In genomic region chr2:120331575-120331974, GRCm38 (mm10) we compare ENCODE assay signal across 25 mouse cellular contexts. TPM values are rescaled to one million over a fixed set of nuclear protein-coding genes. Genes with fewer than 3 reads are reported as not detected.
DNase-seq lines count a peak whose midpoint lies in the region; ATAC-seq lines count a peak whose summit lies in the region.
"Had no signal": no experiment of that assay in that cellular context is flagged by ENCODE, and none has a peak within 500 bp of the region (broad histone marks: within the 10 kb centered on the region; RNA-seq: fewer than 3 reads in every experiment).

No protein-coding gene starts in this region.

- no peak overlapping the region for H3K4me2 ChIP-seq in embryonic facial prominence, embryonic 14.5 days (ENCODE audit: low read depth, low read length)
- H3K4me2 ChIP-seq: embryonic facial prominence, embryonic 13.5 days; hindbrain, embryonic 12.5 days had no signal

- H3K36me3 ChIP-seq in embryonic facial prominence, embryonic 14.5 days (ENCODE audit: control insufficient read depth, insufficient read depth, low read length), result peaks cover 73% of the 10 kb centered on the region
- peaks cover 85% of the 10 kb centered on the region for H3K36me3 ChIP-seq in embryonic facial prominence, embryonic 10.5 days (replicated peaks)

- ATAC-seq in embryonic facial prominence, embryonic 14.5 days (ENCODE audit: low read depth), result no peak
- ATAC-seq: forebrain, embryonic 14.5 days; hindbrain, embryonic 16.5 days had no signal

- no peaks in the 10 kb centered on the region for H3K9me3 ChIP-seq in embryonic facial prominence, embryonic 14.5 days (ENCODE audit: control insufficient read depth, low read length)
- H3K9me3 ChIP-seq in embryonic facial prominence, embryonic 10.5 days, result no peaks in the 10 kb centered on the region
- H3K9me3 ChIP-seq: embryonic facial prominence, embryonic 13.5 days; heart, embryonic 10.5 days; hindbrain, embryonic 12.5 days had no signal

- DNase-seq in embryonic facial prominence, embryonic 14.5 days (ENCODE audit: low spot score), result peak; percentile 77
- DNase-seq in embryonic facial prominence, embryonic 10.5 days (ENCODE audit: low spot score), result no peak
- DNase-seq in left cerebral cortex, postnatal 14 days (ENCODE audit: low spot score in 2 of 2), result peak; percentile 45 to 75
- DNase-seq in left cerebral cortex, adult 11 months (ENCODE audit: low spot score), result no peak
- DNase-seq in right cerebral cortex, adult 2 months (ENCODE audit: low spot score in 2 of 2), result peak; percentile 29 to 45
- DNase-seq in right cerebral cortex, postnatal 4 days, result no peak
- DNase-seq in right cerebral cortex, postnatal 25 days, result peak; percentile 22
- DNase-seq in testis, postnatal 14 days (ENCODE audit: low spot score), result no peak
- DNase-seq: adrenal gland, postnatal 10 days; cerebellum, adult 11-12 months; cerebellum, adult 9-10 months; cerebellum, postnatal 25 days; gastrocnemius, postnatal 10 days; heart, adult 18-20 months; heart, postnatal 10 days; heart, postnatal 4 days had no signal

- no peak overlapping the region for H3K9ac ChIP-seq in embryonic facial prominence, embryonic 14.5 days (ENCODE audit: low read depth, low read length)
- H3K9ac ChIP-seq: embryonic facial prominence, embryonic 13.5 days; hindbrain, embryonic 12.5 days had no signal

- H3K27ac ChIP-seq in embryonic facial prominence, embryonic 14.5 days (replicated peaks; ENCODE audit: low read depth, low read length), result no peak overlapping the region
- no peak overlapping the region for H3K27ac ChIP-seq in embryonic facial prominence, embryonic 10.5 days (replicated peaks)
- H3K27ac ChIP-seq: embryonic facial prominence, embryonic 13.5 days; heart, embryonic 10.5 days; hindbrain, embryonic 12.5 days had no signal

- 82% methylated on average over 4 of the region's 4 CpGs for WGBS in embryonic facial prominence, embryonic 14.5 days
- WGBS in embryonic facial prominence, embryonic 10.5 days, result 91% methylated on average over 4 of the region's 4 CpGs

- no peaks in the 10 kb centered on the region for H3K27me3 ChIP-seq in embryonic facial prominence, embryonic 14.5 days (replicated peaks; ENCODE audit: control insufficient read depth, insufficient read depth, low read length)
- no peaks in the 10 kb centered on the region for H3K27me3 ChIP-seq in embryonic facial prominence, embryonic 10.5 days (replicated peaks; ENCODE audit: low read depth, poor library complexity, severe bottlenecking)
- H3K27me3 ChIP-seq: embryonic facial prominence, embryonic 13.5 days; hindbrain, embryonic 12.5 days had no signal

- intact Hi-C loops in left cerebral cortex, postnatal 14 days (cut with DNase I), result no loop called here

- no peak overlapping the region for H3K4me3 ChIP-seq in embryonic facial prominence, embryonic 14.5 days (ENCODE audit: low read depth, low read length)
- no peak overlapping the region for H3K4me3 ChIP-seq in embryonic facial prominence, embryonic 10.5 days
- H3K4me3 ChIP-seq: embryonic facial prominence, embryonic 13.5 days; heart, embryonic 10.5 days; hindbrain, embryonic 12.5 days had no signal

- H3K4me1 ChIP-seq in embryonic facial prominence, embryonic 14.5 days (ENCODE audit: control insufficient read depth, insufficient read depth, low read length), result no peaks in the 10 kb centered on the region
- H3K4me1 ChIP-seq in embryonic facial prominence, embryonic 10.5 days, result no peaks in the 10 kb centered on the region
- H3K4me1 ChIP-seq: embryonic facial prominence, embryonic 13.5 days; heart, embryonic 10.5 days; hindbrain, embryonic 12.5 days had no signal

RNA-seq across cellular contexts. Expression of gene Pla2g4f, which starts 17.6 kb away (rescaled TPM):
- 1.7 and 2.5 TPM in 2 replicates for polyA plus RNA-seq in embryonic facial prominence, embryonic 14.5 days (2014; fragmentation: Nextera tagmentation; extraction: Ambion mirVana)
- polyA plus RNA-seq in embryonic facial prominence, embryonic 10.5 days (2016; fragmentation: Nextera tagmentation; extraction: Ambion mirVana), result not detected in 2 replicates
- not detected for total RNA-seq in left cerebral cortex, postnatal 14 days (2021)
- total RNA-seq: adrenal gland, postnatal 4 days; gastrocnemius, postnatal 10 days; heart, postnatal 10 days; heart, postnatal 4 days; MEL had no signal
- polyA plus RNA-seq: C2C12; forebrain, embryonic 14.5 days; hindbrain, embryonic 16.5 days had no signal

RNA-seq across cellular contexts. Expression of gene Vps39, which starts 21.4 kb away (rescaled TPM):
- polyA plus RNA-seq in embryonic facial prominence, embryonic 14.5 days (2014; fragmentation: Nextera tagmentation; extraction: Ambion mirVana), result 22.3 and 27.0 TPM in 2 replicates
- 24.6 and 27.1 TPM in 2 replicates for polyA plus RNA-seq in embryonic facial prominence, embryonic 10.5 days (2016; fragmentation: Nextera tagmentation; extraction: Ambion mirVana)
- 10 to 100 TPM; 60.6 to 62.8 TPM for total RNA-seq in left cerebral cortex, postnatal 14 days (2021)

RNA-seq across cellular contexts. Expression of gene Pla2g4d, which starts 42.6 kb away (rescaled TPM):
- polyA plus RNA-seq in embryonic facial prominence, embryonic 14.5 days (2014; fragmentation: Nextera tagmentation; extraction: Ambion mirVana), result 0.07 and 0.15 TPM in 2 replicates
- 0.04 and 0.05 TPM in 2 replicates for polyA plus RNA-seq in embryonic facial prominence, embryonic 10.5 days (2016; fragmentation: Nextera tagmentation; extraction: Ambion mirVana)
- under 1 TPM in 1 of 2 experiments, not detected in 1; 0.15 TPM for total RNA-seq in left cerebral cortex, postnatal 14 days (2021)
- total RNA-seq: gastrocnemius, postnatal 10 days; gastrocnemius, postnatal 4 days; heart, adult 18-20 months; heart, postnatal 10 days; heart, postnatal 4 days; MEL had no signal
- polyA plus RNA-seq: C2C12; embryonic facial prominence, embryonic 13.5 days; forebrain, embryonic 14.5 days; heart, embryonic 10.5 days; hindbrain, embryonic 12.5 days had no signal

Comparison
In these comparisons a context has a peak if more than half of its experiments do, and no peak if none do; other contexts are left out.
1. DNase-seq: peak in embryonic facial prominence, embryonic 14.5 days (single experiment), left cerebral cortex, postnatal 14 days (2 of 2), right cerebral cortex, adult 2 months (2 of 2) and right cerebral cortex, postnatal 25 days (single experiment); none in embryonic facial prominence, embryonic 10.5 days (single experiment), left cerebral cortex, adult 11 months (single experiment), right cerebral cortex, postnatal 4 days (single experiment) and testis, postnatal 14 days (single experiment).